Mouse (Mus musculus): ENCODE results near the gene Pi4k2a. TPM values are rescaled to one million over a fixed set of nuclear protein-coding genes. Genes with fewer than 3 reads are reported as not detected.

Gene Pi4k2a
- total and polyA plus RNA-seq, 3 experiments: 7.0 to 23.9 (median 10.0) TPM

DNA sequence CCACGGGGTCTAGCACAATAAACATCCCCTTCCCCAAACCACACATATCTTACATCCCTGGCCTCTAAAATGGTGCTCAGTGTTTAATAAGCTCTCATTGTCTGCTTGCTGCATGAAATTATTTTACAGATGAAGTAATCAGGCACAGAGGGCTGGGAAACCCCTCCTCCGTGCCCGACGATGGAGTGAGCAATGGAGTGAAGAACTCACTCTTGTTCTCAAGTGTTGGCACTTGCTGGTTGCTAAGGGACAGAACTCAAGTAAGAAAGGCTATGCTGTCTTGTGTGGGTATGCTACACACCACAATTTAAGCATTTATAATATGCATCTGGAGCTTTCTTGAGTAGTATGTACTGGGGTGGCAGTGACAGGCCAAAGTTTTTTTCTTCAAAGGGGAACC is 54.9 kb downstream of the Pi4k2a start:
- in situ Hi-C loops (cut with MboI; ENCODE audit: low pct_ligation_motif_present, low pct_unique_long_range_greater_than_20kb, low sequenced_read_pairs) (no loop called here), dilution Hi-C loops (cut with MboI; ENCODE audit: extremely low pct_ligation_motif_present, extremely low pct_unique_long_range_greater_than_20kb, low sequenced_read_pairs) (no loop called here)
- no peak for DNase-seq (ENCODE audit: extremely low read depth)
- Histone ChIP-seq H3K27me3 (replicated peaks) (peaks cover 3% of the 10 kb centered on the region), H3K27ac (ENCODE audit: insufficient read depth, low read depth) (no peak overlapping the region), H3K36me3 (replicated peaks in 1 of 2; ENCODE audit: control insufficient read depth in 1 of 2, insufficient read depth in 1 of 2, low read length in 1 of 2) (no peaks in the 10 kb centered on the region), H3K79me2 (replicated peaks; ENCODE audit: control insufficient read depth, extremely low read depth, insufficient read depth, poor library complexity, severe bottlenecking) (no peaks in the 10 kb centered on the region), H3K4me2 (ENCODE audit: insufficient read depth, low read depth, poor library complexity, severe bottlenecking) (no peak overlapping the region), H3K9ac (ENCODE audit: insufficient read depth, low read depth) (no peak overlapping the region), H3K9me3 (replicated peaks; ENCODE audit: low read length) (peaks cover 11% of the 10 kb centered on the region), H3K4me1 (ENCODE audit: control insufficient read depth in 1 of 2, insufficient read depth in 2 of 2) (peaks cover 4 to 17% of the 10 kb centered on the region in 2 experiments; a peak in 2 of 4 replicates), H3K4me3 (replicated peaks in 1 of 3; ENCODE audit: low read depth in 2 of 3, low read length in 2 of 3, poor library complexity in 1 of 3) (no peak overlapping the region)
- TF ChIP-seq BHLHE40 (IDR thresholded peaks at IDR 0.05; ENCODE audit: low read depth, low read length) (no peak), RCOR1 (conservative IDR thresholded peaks at IDR 0.05; ENCODE audit: low read depth, low read length) (no peak), NELFE (IDR thresholded peaks at IDR 0.05; ENCODE audit: low read depth, low read length) (no peak), UBTF (IDR thresholded peaks at IDR 0.05; ENCODE audit: low read depth, low read length) (no peak)

DNA sequence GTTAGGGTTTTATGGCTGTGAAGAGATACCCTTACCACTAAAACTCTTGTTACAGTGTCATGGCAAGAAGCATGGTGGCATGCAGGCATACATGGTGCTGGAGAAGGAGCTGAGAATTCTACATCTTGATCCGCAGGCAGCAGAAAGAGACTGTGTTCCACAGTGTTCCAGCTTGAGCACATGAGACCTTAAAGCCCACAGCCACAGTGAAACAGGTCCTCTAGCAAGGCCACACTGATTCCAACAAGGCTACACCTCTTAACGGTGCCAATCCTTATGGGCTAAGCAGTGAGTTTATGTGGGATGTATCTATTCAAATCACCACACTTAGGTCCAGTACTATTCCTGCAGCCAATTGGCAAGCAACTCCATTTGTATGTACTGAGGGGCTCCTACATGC is 55.5 kb downstream of the Pi4k2a start:
- Histone ChIP-seq H3K4me1 (ENCODE audit: control insufficient read depth in 1 of 2, insufficient read depth in 2 of 2) (peaks cover 4 to 14% of the 10 kb centered on the region in 2 experiments; a peak in 2 of 4 replicates), H3K27me3 (replicated peaks) (peaks cover 3% of the 10 kb centered on the region), H3K9ac (ENCODE audit: insufficient read depth, low read depth) (no peak overlapping the region), H3K79me2 (replicated peaks; ENCODE audit: control insufficient read depth, extremely low read depth, insufficient read depth, poor library complexity, severe bottlenecking) (no peaks in the 10 kb centered on the region), H3K36me3 (replicated peaks in 1 of 2; ENCODE audit: control insufficient read depth in 1 of 2, insufficient read depth in 1 of 2, low read length in 1 of 2) (no peaks in the 10 kb centered on the region), H3K9me3 (replicated peaks; ENCODE audit: low read length) (peaks cover 11% of the 10 kb centered on the region), H3K27ac (ENCODE audit: insufficient read depth, low read depth) (no peak overlapping the region), H3K4me3 (replicated peaks in 1 of 3; ENCODE audit: low read depth in 2 of 3, low read length in 2 of 3, poor library complexity in 1 of 3) (no peak overlapping the region), H3K4me2 (ENCODE audit: insufficient read depth, low read depth, poor library complexity, severe bottlenecking) (no peak overlapping the region)
- no peak for TF ChIP-seq E2F4 (IDR thresholded peaks at IDR 0.05; ENCODE audit: insufficient replicate concordance, low read depth, low read length)
- no peak for TF ChIP-seq MAFK (IDR thresholded peaks at IDR 0.05; ENCODE audit: insufficient replicate concordance, low read length)
- no peak for TF ChIP-seq MXI1 (IDR thresholded peaks at IDR 0.05; ENCODE audit: low read depth, low read length)
- TF ChIP-seq MAZ (IDR thresholded peaks at IDR 0.05; ENCODE audit: low read depth, low read length): no peak
- no peak for TF ChIP-seq ZC3H11A (IDR thresholded peaks at IDR 0.05; ENCODE audit: low read depth, low read length)
- TF ChIP-seq IRF4 (IDR thresholded peaks at IDR 0.05; ENCODE audit: low read depth, low read length): no peak
- TF ChIP-seq USF1 (IDR thresholded peaks at IDR 0.05; ENCODE audit: low read depth, low read length): no peak
- TF ChIP-seq HCFC1 (IDR thresholded peaks at IDR 0.05; ENCODE audit: low read depth, low read length): no peak
- no peak for TF ChIP-seq ZKSCAN1 (IDR thresholded peaks at IDR 0.05; ENCODE audit: borderline replicate concordance, low read depth, low read length)
- no peak for TF ChIP-seq GABPA (IDR thresholded peaks at IDR 0.05; ENCODE audit: insufficient replicate concordance, low read depth, low read length)
- TF ChIP-seq ZNF384 (IDR thresholded peaks at IDR 0.05; ENCODE audit: low read depth, low read length): no peak
- TF ChIP-seq TCF12 (IDR thresholded peaks at IDR 0.05; ENCODE audit: low read depth, low read length): no peak
- no peak for TF ChIP-seq UBTF (IDR thresholded peaks at IDR 0.05; ENCODE audit: low read depth, low read length)
- no peak for TF ChIP-seq ELF1 (IDR thresholded peaks at IDR 0.05; ENCODE audit: low read depth, low read length)
- no peak for TF ChIP-seq JUND (conservative IDR thresholded peaks at IDR 0.05; ENCODE audit: low read depth, low read length)
- TF ChIP-seq KAT2A (IDR thresholded peaks at IDR 0.05; ENCODE audit: insufficient replicate concordance, low read length): no peak
- no peak for TF ChIP-seq SMC3 (IDR thresholded peaks at IDR 0.05; ENCODE audit: low read depth, low read length)
- dilution Hi-C loops (cut with MboI; ENCODE audit: extremely low pct_ligation_motif_present, extremely low pct_unique_long_range_greater_than_20kb, low sequenced_read_pairs): no loop called here
- in situ Hi-C loops (cut with MboI; ENCODE audit: low pct_ligation_motif_present, low pct_unique_long_range_greater_than_20kb, low sequenced_read_pairs): no loop called here
- DNase-seq (ENCODE audit: extremely low read depth): no peak
